Mouse (Mus musculus) stomach, embryonic 15.5 days (tissue): ENCODE measurements around the gene Gm10719. TPM values are rescaled to one million over a fixed set of nuclear protein-coding genes. Genes with fewer than 3 reads are reported as not detected.
"Not testable (repeated sequence)": the region's sequence is repeated elsewhere in the genome, so short reads cannot be mapped to it uniquely, and the experiment has no call there.

ENCODE experiments used
- ATAC-seq: fragments of 200-750 bp; cut with Nextera tagmentation; 2 replicates; pipeline ENCODE4 v1.8.0; 2017; ENCODE audit warnings: low read depth, moderate number of reproducible peaks, moderate TSS enrichment; ENCODE audit not compliant: insufficient read depth, low FRiP score
- H3K27ac ChIP-seq: fragments of 300-500 bp; sonication (generic); 2 replicates; pipeline ENCODE4 v1.5.1; 2015; ENCODE audit warnings: mild to moderate bottlenecking, inconsistent platforms
- H3K27me3 ChIP-seq: fragments of 300-500 bp; sonication (generic); replicated peaks from 2 replicates; pipeline ENCODE4 v1.6.1; 2015; ENCODE audit warnings: inconsistent platforms
- H3K36me3 ChIP-seq: fragments of 300-500 bp; sonication (generic); 2 replicates; pipeline ENCODE4 v1.6.1; 2015; ENCODE audit warnings: inconsistent platforms
- H3K4me1 ChIP-seq: fragments of 300-500 bp; sonication (generic); 2 replicates; pipeline ENCODE4 v1.6.1; 2015; ENCODE audit warnings: inconsistent platforms
- H3K4me2 ChIP-seq: fragments of 300-500 bp; sonication (generic); 2 replicates; pipeline ENCODE4 v1.6.1; 2015; ENCODE audit warnings: mild to moderate bottlenecking, inconsistent platforms
- H3K4me3 ChIP-seq: fragments of 300-500 bp; sonication (generic); replicated peaks from 2 replicates; pipeline ENCODE4 v1.5.1; 2015; ENCODE audit warnings: inconsistent platforms
- H3K9ac ChIP-seq: fragments of 300-500 bp; sonication (generic); 2 replicates; pipeline ENCODE4 v1.6.1; 2015; ENCODE audit warnings: inconsistent platforms
- H3K9me3 ChIP-seq: fragments of 300-500 bp; sonication (generic); 2 replicates; pipeline ENCODE4 v1.6.1; 2016; ENCODE audit warnings: inconsistent platforms
- WGBS: fragments of 180-500 bp; shearing (Covaris S2); methylation state at CpG from one replicate; pipeline ENCODE4 v1.1.7; 2015; 5-methylcytosine and 5-hydroxymethylcytosine counted together
- polyA plus RNA-seq: library from polyadenylated mRNA; unstranded; fragments of >200 nt; fragmentation: Nextera tagmentation; extraction: Ambion mirVana; gene quantifications from 2 replicates; pipeline ENCODE4 v1.2.1, GENCODE M21; 2015

Gm10719 gene
- polyA plus RNA-seq, 1 experiment from 2014 or later: not detected

DNA sequence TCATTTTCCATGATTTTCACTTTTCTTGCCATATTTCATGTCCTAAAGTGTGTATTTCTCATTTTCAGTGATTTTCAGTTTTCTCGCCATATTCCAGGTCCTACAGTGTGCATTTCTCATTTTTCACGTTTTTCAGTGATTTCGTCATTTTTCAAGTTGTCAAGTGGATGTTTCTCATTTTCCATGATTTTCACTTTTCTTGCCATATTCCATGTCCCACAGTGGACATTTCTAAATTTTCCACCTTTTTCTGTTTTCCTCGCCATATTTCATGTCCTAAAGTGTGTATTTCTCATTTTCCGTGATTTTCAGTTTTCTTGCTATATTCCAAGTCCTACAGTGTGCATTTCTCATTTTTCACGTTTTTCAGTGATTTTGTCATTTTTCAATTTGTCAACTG, 1.3 kb upstream of the Gm10719 start:
- not testable (repeated sequence) for H3K27me3 ChIP-seq, H3K4me3 ChIP-seq, H3K9me3 ChIP-seq, H3K4me2 ChIP-seq, H3K27ac ChIP-seq, H3K4me1 ChIP-seq, H3K9ac ChIP-seq, H3K36me3 ChIP-seq, ATAC-seq
- 70% methylated on average over 6 of the region's 6 CpGs for WGBS

DNA sequence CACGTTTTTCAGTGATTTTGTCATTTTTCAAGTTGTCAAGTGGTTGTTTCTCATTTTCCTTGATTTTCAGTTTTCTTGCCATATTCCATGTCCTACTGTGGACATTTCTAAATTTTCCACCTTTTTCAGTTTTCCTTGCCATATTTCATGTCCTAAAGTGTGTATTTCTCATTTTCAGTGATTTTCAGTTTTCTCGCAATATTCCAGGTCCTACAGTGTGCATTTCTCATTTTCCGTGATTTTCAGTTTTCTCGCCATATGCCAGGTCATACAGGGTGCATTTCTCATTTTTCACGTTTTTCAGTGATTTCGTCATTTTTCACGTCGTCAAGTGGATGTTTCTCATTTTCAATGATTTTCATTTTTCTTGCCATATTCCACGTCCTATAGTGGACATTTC, 1.7 kb downstream of the Gm10719 start:
- ATAC-seq, H3K4me3 ChIP-seq, H3K9ac ChIP-seq, H3K4me1 ChIP-seq, H3K27me3 ChIP-seq, H3K9me3 ChIP-seq, H3K4me2 ChIP-seq, H3K36me3 ChIP-seq, H3K27ac ChIP-seq: not testable (repeated sequence)
- WGBS: 59% methylated on average over 9 of the region's 9 CpGs

DNA sequence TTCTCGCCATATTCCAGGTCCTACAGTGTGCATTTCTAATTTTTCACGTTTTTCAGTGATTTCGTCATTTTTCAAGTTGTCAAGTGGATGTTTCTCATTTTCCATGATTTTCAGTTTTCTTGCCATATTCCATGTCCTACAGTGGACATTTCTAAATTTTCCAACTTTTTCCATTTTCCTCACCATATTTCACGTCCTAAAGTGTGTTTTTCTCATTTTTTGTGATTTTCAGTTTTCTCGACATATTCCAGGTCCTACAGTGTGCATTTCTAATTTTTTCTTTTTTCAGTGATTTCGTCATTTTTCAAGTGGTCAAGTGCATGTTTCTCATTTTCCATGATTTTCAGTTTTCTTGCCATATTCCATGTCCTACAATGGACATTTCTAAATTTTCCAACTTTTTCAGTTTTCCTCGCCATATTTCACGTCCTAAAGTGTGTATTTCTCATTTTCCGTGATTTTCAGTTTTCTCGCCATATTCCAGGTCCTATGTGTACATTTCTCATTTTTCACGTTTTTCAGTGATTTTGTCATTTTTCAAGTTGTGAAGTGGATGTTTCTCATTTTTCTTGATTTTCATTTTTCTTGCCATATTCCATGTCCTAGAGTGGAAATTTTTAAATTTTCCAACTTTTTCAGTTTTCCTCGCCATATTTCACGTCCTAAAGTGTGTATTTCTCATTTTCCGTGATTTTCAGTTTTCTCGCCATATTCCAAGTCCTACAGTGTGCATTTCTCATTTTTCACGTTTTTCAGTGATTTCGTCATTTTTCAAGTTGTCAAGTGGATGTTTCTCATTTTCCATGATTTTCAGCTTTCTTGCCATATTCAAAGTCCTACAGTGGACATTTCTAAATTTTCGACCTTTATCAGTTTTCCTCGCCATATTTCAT, 2.9 kb downstream of the Gm10719 start:
- H3K4me1 ChIP-seq, H3K27me3 ChIP-seq, H3K4me3 ChIP-seq, H3K27ac ChIP-seq, H3K9me3 ChIP-seq, ATAC-seq, H3K9ac ChIP-seq, H3K36me3 ChIP-seq, H3K4me2 ChIP-seq: not testable (repeated sequence)
- 75% methylated on average over 17 of the region's 19 CpGs for WGBS

DNA sequence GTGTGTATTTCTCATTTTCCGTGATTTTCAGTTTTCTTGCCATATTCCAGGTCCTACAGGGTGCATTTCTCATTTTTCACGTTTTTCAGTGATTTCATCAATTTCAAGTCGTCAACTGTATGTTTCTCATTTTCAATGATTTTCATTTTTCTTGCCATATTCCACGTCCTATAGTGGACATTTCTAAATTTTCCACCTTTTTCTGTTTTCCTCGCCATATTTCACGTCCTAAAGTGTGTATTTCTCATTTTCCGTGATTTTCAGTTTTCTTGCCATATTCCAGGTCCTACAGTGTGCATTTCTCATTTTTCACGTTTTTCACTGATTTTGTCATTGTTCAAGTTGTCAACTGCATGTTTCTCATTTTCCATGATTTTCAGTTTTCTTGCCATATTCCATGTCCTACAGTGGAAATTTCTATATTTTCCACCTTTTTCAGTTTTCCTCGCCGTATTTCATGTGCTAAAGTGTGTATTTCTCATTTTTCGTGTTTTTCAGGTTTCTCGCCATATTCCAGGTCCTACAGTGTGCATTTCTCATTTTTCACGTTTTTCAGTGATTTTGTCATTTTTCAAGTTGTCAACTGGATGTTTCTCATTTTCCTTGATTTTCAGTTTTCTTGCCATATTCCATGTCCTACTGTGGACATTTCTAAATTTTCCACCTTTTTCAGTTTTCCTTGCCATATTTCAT, 5.3 kb downstream of the Gm10719 start:
- not testable (repeated sequence) for H3K9me3 ChIP-seq, H3K36me3 ChIP-seq, H3K4me2 ChIP-seq, ATAC-seq, H3K27ac ChIP-seq, H3K9ac ChIP-seq, H3K27me3 ChIP-seq, H3K4me3 ChIP-seq, H3K4me1 ChIP-seq
- 70% methylated on average over 11 of the region's 13 CpGs for whole genome bisulfite sequencing

DNA sequence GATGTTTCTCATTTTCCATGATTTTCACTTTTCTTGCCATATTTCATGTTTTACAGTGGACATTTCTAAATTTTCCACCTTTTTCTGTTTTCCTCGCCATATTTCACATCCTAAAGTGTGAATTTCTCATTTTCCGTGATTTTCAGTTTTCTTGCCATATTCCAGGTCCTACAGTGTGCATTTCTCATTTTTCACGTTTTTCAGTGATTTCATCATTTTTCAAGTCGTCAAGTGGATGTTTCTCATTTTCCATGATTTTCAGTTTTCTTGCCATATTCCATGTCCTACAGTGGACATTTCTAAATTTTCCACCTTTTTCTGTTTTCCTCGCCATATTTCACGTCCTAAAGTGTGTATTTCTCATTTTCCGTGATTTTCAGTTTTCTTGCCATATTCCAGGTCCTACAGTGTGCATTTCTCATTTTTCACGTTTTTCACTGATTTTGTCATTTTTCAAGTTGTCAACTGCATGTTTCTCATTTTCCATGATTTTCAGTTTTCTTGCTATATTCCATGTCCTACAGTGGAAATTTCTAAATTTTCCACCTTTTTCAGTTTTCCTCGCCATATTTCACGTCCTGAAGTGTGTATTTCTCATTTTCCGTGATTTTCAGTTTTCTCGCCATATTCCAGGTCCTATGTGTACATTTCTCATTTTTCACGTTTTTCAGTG, 6.2 kb downstream of the Gm10719 start, which contains the start of gene Gm10718:
Gene Gm10718 (plus strand): TSS at position 236 of the 673 bp plus-strand sequence.
- not testable (repeated sequence) for H3K27me3 ChIP-seq, ATAC-seq, H3K4me3 ChIP-seq, H3K4me1 ChIP-seq, H3K9ac ChIP-seq, H3K9me3 ChIP-seq, H3K27ac ChIP-seq, H3K36me3 ChIP-seq, H3K4me2 ChIP-seq
- WGBS: 70% methylated on average over 12 of the region's 13 CpGs

DNA sequence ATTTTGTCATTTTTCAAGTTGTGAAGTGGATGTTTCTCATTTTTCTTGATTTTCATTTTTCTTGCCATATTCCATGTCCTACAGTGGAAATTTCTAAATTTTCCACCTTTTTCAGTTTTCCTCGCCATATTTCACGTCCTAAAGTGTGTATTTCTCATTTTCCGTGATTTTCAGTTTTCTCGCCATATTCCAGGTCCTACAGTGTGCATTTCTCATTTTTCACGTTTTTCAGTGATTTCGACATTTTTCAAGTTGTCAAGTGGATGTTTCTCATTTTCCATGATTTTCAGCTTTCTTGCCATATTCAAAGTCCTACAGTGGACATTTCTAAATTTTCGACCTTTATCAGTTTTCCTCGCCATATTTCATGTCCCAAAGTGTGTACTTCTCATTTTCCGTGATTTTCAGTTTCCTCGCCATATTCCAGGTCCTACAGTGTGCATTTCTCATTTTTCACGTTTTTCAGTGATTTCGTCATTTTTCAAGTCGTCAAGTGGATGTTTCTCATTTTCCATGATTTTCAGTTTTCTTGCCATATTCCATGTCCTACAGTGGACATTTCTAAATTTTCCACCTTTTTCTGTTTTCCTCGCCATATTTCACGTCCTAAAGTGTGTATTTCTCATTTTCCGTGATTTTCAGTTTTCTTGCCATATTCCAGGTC, 6.9 kb downstream of the Gm10719 start:
- not testable (repeated sequence) for H3K9me3 ChIP-seq, H3K36me3 ChIP-seq, H3K4me2 ChIP-seq, H3K27me3 ChIP-seq, ATAC-seq, H3K27ac ChIP-seq, H3K4me1 ChIP-seq, H3K9ac ChIP-seq, H3K4me3 ChIP-seq
- 73% methylated on average over 16 of the region's 16 CpGs for WGBS

DNA sequence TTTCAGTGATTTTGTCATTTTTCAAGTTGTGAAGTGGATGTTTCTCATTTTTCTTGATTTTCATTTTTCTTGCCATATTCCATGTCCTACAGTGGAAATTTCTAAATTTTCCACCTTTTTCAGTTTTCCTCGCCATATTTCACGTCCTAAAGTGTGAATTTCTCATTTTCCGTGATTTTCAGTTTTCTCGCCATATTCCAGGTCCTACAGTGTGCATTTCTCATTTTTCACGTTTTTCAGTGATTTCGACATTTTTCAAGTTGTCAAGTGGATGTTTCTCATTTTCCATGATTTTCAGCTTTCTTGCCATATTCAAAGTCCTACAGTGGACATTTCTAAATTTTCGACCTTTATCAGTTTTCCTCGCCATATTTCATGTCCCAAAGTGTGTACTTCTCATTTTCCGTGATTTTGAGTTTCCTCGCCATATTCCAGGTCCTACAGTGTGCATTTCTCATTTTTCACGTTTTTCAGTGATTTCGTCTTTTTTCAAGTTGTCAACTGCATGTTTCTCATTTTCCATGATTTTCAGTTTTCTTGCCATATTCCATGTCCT, 7.8 kb downstream of the Gm10719 start, which contains the start of gene Gm10717:
Gene Gm10717 (plus strand): TSS at position 506 of the 556 bp plus-strand sequence.
- WGBS: 71% methylated on average over 12 of the region's 12 CpGs
- not testable (repeated sequence) for H3K27me3 ChIP-seq, H3K4me2 ChIP-seq, H3K27ac ChIP-seq, H3K36me3 ChIP-seq, H3K4me3 ChIP-seq, H3K9me3 ChIP-seq, H3K4me1 ChIP-seq, ATAC-seq, H3K9ac ChIP-seq

DNA sequence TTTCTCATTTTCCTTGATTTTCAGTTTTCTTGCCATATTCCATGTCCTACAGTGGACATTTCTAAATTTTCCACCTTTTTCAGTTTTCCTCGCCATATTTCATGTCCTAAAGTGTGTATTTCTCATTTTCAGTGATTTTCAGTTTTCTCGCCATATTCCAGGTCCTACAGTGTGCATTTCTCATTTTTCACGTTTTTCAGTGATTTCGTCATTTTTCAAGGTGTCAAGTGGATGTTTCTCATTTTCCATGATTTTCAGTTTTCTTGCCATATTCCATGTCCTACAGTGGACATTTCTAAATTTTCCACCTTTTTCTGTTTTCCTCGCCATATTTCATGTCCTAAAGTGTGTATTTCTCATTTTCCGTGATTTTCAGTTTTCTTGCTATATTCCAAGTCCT, 8.4 kb downstream of the Gm10719 start:
- not testable (repeated sequence) for H3K27ac ChIP-seq, H3K4me2 ChIP-seq, H3K9me3 ChIP-seq, H3K4me1 ChIP-seq, H3K9ac ChIP-seq, H3K27me3 ChIP-seq, H3K4me3 ChIP-seq, H3K36me3 ChIP-seq, ATAC-seq
- 72% methylated on average over 5 of the region's 6 CpGs for WGBS

DNA sequence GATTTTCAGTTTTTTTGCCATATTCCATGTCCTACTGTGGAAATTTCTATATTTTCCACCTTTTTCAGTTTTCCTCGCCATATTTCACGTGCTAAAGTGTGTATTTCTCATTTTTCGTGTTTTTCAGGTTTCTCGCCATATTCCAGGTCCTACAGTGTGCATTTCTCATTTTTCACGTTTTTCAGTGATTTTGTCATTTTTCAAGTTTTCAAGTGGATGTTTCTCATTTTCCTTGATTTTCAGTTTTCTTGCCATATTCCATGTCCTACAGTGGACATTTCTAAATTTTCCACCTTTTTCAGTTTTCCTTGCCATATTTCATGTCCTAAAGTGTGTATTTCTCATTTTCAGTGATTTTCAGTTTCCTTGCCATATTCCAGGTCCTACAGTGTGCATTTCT, 8.9 kb downstream of the Gm10719 start:
- not testable (repeated sequence) for H3K4me2 ChIP-seq, H3K9me3 ChIP-seq, H3K4me1 ChIP-seq, H3K36me3 ChIP-seq, H3K27me3 ChIP-seq, H3K9ac ChIP-seq, ATAC-seq, H3K27ac ChIP-seq, H3K4me3 ChIP-seq
- 72% methylated on average over 5 of the region's 5 CpGs for WGBS

DNA sequence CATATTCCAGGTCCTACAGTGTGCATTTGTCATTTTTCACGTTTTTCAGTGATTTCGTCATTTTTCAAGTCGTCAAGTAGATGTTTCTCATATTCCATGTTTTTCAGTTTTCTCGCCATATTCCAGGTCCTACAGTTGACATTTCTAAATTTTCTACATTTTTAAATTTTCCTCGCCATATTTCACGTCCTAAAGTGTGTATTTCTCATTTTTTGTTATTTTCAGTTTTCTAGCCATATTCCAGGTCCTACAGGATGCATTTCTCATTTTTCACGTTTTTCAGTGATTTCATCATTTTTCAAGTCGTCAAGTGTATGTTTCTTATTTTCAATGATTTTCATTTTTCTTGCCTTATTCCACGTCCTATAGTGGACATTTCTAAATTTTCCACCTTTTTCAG, 9.5 kb downstream of the Gm10719 start:
- ATAC-seq, H3K4me1 ChIP-seq, H3K9ac ChIP-seq, H3K36me3 ChIP-seq, H3K4me3 ChIP-seq, H3K27ac ChIP-seq, H3K4me2 ChIP-seq, H3K27me3 ChIP-seq, H3K9me3 ChIP-seq: not testable (repeated sequence)
- 67% methylated on average over 9 of the region's 9 CpGs for WGBS

DNA sequence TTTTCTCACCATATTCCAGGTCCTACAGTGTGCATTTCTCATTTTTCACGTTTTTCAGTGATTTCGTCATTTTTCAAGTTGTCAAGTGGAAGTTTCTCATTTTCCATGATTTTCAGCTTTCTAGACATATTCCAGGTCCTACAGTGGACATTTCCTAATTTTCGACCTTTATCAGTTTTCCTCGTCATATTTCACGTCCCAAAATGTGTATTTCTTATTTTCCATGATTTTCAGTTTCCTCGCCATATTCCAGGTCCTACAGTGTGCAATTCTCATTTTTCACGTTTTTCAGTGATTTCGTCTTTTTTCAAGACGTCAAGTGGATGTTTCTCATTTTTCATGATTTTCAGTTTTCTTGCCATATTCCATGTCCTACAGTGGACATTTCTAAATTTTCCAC, 10.0 kb downstream of the Gm10719 start:
- H3K36me3 ChIP-seq, H3K4me3 ChIP-seq, H3K27me3 ChIP-seq, H3K9ac ChIP-seq, H3K9me3 ChIP-seq, H3K4me1 ChIP-seq, H3K4me2 ChIP-seq, H3K27ac ChIP-seq: not testable (repeated sequence)
- 68% methylated on average over 9 of the region's 9 CpGs for WGBS
- 0 out of 2 replicates have a peak, but pooled peaks have one; percentile 5 for ATAC-seq
